Mouse (Mus musculus) hindbrain, embryonic 11.5 days (tissue): ENCODE measurements around the gene Cemip. TPM values are rescaled to one million over a fixed set of nuclear protein-coding genes. Genes with fewer than 3 reads are reported as not detected.

Experiments used
- ATAC-seq: fragments of 200-750 bp; cut with Nextera tagmentation; 2 replicates; pipeline ENCODE4 v1.8.0; 2017; ENCODE audit warnings: mild to moderate bottlenecking, moderate TSS enrichment, moderate library complexity; ENCODE audit not compliant: low FRiP score
- DNase-seq: peaks from one replicate; pipeline ENCODE4 v3.0.0-alpha.2; 2015; ENCODE audit warnings: low spot score
- H3K27ac ChIP-seq: fragments of 300-500 bp; sonication (generic); 2 replicates; pipeline ENCODE4 v1.5.1; 2014; ENCODE audit warnings: mild to moderate bottlenecking, low read depth, low read length
- H3K27me3 ChIP-seq: fragments of 300-500 bp; sonication (generic); 2 replicates; pipeline ENCODE4 v1.6.1; 2014; ENCODE audit warnings: mild to moderate bottlenecking, low read length, moderate library complexity, mixed read lengths; ENCODE audit not compliant: control insufficient read depth, insufficient read depth
- H3K36me3 ChIP-seq: fragments of 300-500 bp; sonication (generic); 2 replicates; pipeline ENCODE4 v1.6.1; 2014; ENCODE audit warnings: mild to moderate bottlenecking, low read length, moderate library complexity, mixed read lengths; ENCODE audit not compliant: control insufficient read depth, insufficient read depth
- H3K4me1 ChIP-seq: fragments of 300-500 bp; sonication (generic); replicated peaks from 2 replicates; pipeline ENCODE4 v1.6.1; 2014; ENCODE audit warnings: low read length, mixed read lengths; ENCODE audit not compliant: control insufficient read depth, insufficient read depth
- H3K4me2 ChIP-seq: fragments of 300-500 bp; sonication (generic); replicated peaks from 2 replicates; pipeline ENCODE4 v1.6.1; 2014; ENCODE audit warnings: mild to moderate bottlenecking, low read depth, low read length
- H3K4me3 ChIP-seq: fragments of 300-500 bp; sonication (generic); 2 replicates; pipeline ENCODE4 v1.5.1; 2014; ENCODE audit warnings: low read depth, low read length
- H3K9ac ChIP-seq: fragments of 300-500 bp; sonication (generic); 2 replicates; pipeline ENCODE4 v1.6.1; 2014; ENCODE audit warnings: low read depth, low read length
- H3K9me3 ChIP-seq: fragments of 300-500 bp; sonication (generic); 2 replicates; pipeline ENCODE4 v1.6.1; 2016; ENCODE audit warnings: low read length; ENCODE audit not compliant: control insufficient read depth
- WGBS: fragments of 180-500 bp; shearing (Covaris S2); extraction: QIAGEN DNeasy Blood & Tissue Kit; methylation state at CpG from one replicate; pipeline ENCODE4 v1.1.7; 2014; 5-methylcytosine and 5-hydroxymethylcytosine counted together
- polyA plus RNA-seq: library from polyadenylated mRNA; unstranded; fragments of >200 nt; fragmentation: Nextera tagmentation; extraction: Ambion mirVana; gene quantifications from 2 replicates; pipeline ENCODE4 v1.2.1, GENCODE M21; 2014

Cemip gene
- polyA plus RNA-seq, 1 experiment from 2014 or later: 0.31 TPM

- no peaks in the 10 kb centered on the region for H3K27me3 ChIP-seq
- no peaks in the 10 kb centered on the region for H3K36me3 ChIP-seq
- H3K27ac ChIP-seq: no peak overlapping the region
- H3K4me3 ChIP-seq: no peak overlapping the region
- no peak overlapping the region for H3K4me2 ChIP-seq
- DNase-seq (no peak), ATAC-seq (peak; percentile 22; the same call in 1 of the 2 replicates)
- H3K9me3 ChIP-seq: no peaks in the 10 kb centered on the region
- WGBS: 63% methylated on average over 3 of the region's 3 CpGs
- H3K9ac ChIP-seq: no peak overlapping the region
- H3K4me1 ChIP-seq: 0 out of 2 replicates have a peak, but pooled peaks cover 2% of the 10 kb centered on the region
Observed at GRCm38 (mm10) chr7:84029120-84029771, 57.1 kb downstream of the Cemip start.

GRCm38 (mm10) chr7:84028368-84028767, 57.9 kb downstream of the Cemip start:
- no peak for ATAC-seq
- WGBS: 89% methylated on average over 4 of the region's 4 CpGs
- H3K4me2 ChIP-seq: no peak overlapping the region

GRCm38 (mm10) chr7:84026950-84027585, 59.2 kb downstream of the Cemip start:
- no peak for ATAC-seq
- Histone ChIP-seq H3K4me2 (no peak overlapping the region), H3K27ac (no peak overlapping the region), H3K4me3 (no peak overlapping the region), H3K9me3 (no peaks in the 10 kb centered on the region), H3K27me3 (no peaks in the 10 kb centered on the region), H3K36me3 (no peaks in the 10 kb centered on the region), H3K9ac (no peak overlapping the region), H3K4me1 (0 out of 2 replicates have a peak, but pooled peaks cover 2% of the 10 kb centered on the region)
- DNase-seq: no peak
- 71% methylated on average over 1 of the region's 1 CpGs for WGBS

More at GRCm38 (mm10) chr7:84028368-84028767, 57.9 kb downstream of the Cemip start:
- Histone ChIP-seq H3K4me1 (0 out of 2 replicates have a peak, but pooled peaks cover 2% of the 10 kb centered on the region), H3K36me3 (no peaks in the 10 kb centered on the region), H3K27me3 (no peaks in the 10 kb centered on the region), H3K27ac (no peak overlapping the region), H3K9me3 (no peaks in the 10 kb centered on the region), H3K4me3 (no peak overlapping the region), H3K9ac (no peak overlapping the region)
- DNase-seq: no peak

GRCm38 (mm10) chr7:84026090-84026489, 60.2 kb downstream of the Cemip start:
- WGBS: 90% methylated on average over 4 of the region's 4 CpGs
- H3K9me3 ChIP-seq: no peaks in the 10 kb centered on the region
- no peaks in the 10 kb centered on the region for H3K27me3 ChIP-seq
- ATAC-seq (no peak), DNase-seq (no peak)
- H3K9ac ChIP-seq: no peak overlapping the region
- no peak overlapping the region for H3K4me2 ChIP-seq
- no peak overlapping the region for H3K4me3 ChIP-seq
- H3K36me3 ChIP-seq: no peaks in the 10 kb centered on the region
- 0 out of 2 replicates have a peak, but pooled peaks cover 2% of the 10 kb centered on the region for H3K4me1 ChIP-seq
- no peak overlapping the region for H3K27ac ChIP-seq

- DNase-seq (no peak), ATAC-seq (no peak)
Observed at GRCm38 (mm10) chr7:84023466-84023865, 62.8 kb downstream of the Cemip start.

GRCm38 (mm10) chr7:84022462-84022861, 63.8 kb downstream of the Cemip start:
- Histone ChIP-seq H3K9me3 (no peaks in the 10 kb centered on the region), H3K4me2 (no peak overlapping the region), H3K4me1 (no peaks in the 10 kb centered on the region), H3K27ac (no peak overlapping the region), H3K36me3 (no peaks in the 10 kb centered on the region), H3K4me3 (no peak overlapping the region), H3K27me3 (no peaks in the 10 kb centered on the region), H3K9ac (no peak overlapping the region)
- DNase-seq (no peak), ATAC-seq (no peak)
- 81% methylated on average over 3 of the region's 3 CpGs for WGBS

More at GRCm38 (mm10) chr7:84023466-84023865, 62.8 kb downstream of the Cemip start:
- no peak overlapping the region for H3K4me3 ChIP-seq
- WGBS: 75% methylated on average over 6 of the region's 6 CpGs
- no peaks in the 10 kb centered on the region for H3K27me3 ChIP-seq
- H3K4me1 ChIP-seq: no peaks in the 10 kb centered on the region
- no peaks in the 10 kb centered on the region for H3K36me3 ChIP-seq
- H3K27ac ChIP-seq: no peak overlapping the region
- no peak overlapping the region for H3K9ac ChIP-seq
- no peaks in the 10 kb centered on the region for H3K9me3 ChIP-seq
- no peak overlapping the region for H3K4me2 ChIP-seq

GRCm38 (mm10) chr7:84019381-84019780, 66.9 kb downstream of the Cemip start:
- H3K27ac ChIP-seq: no peak overlapping the region
- ATAC-seq (no peak), DNase-seq (no peak)
- H3K27me3 ChIP-seq: no peaks in the 10 kb centered on the region
- no peak overlapping the region for H3K9ac ChIP-seq
- no peak overlapping the region for H3K4me3 ChIP-seq
- no peaks in the 10 kb centered on the region for H3K9me3 ChIP-seq
- H3K36me3 ChIP-seq: no peaks in the 10 kb centered on the region
- no peak overlapping the region for H3K4me2 ChIP-seq
- H3K4me1 ChIP-seq: no peaks in the 10 kb centered on the region

- no peak for ATAC-seq
Observed at GRCm38 (mm10) chr7:84018291-84019266, 67.7 kb downstream of the Cemip start.

More at GRCm38 (mm10) chr7:84018291-84019266, 67.7 kb downstream of the Cemip start:
- Histone ChIP-seq H3K4me3 (no peak overlapping the region), H3K4me2 (no peak overlapping the region), H3K9me3 (no peaks in the 10 kb centered on the region), H3K27ac (no peak overlapping the region), H3K27me3 (no peaks in the 10 kb centered on the region), H3K4me1 (no peaks in the 10 kb centered on the region), H3K36me3 (no peaks in the 10 kb centered on the region), H3K9ac (no peak overlapping the region)
- no peak for DNase-seq
- 86% methylated on average over 5 of the region's 5 CpGs for WGBS
